ENCODE assay signal across 20 mouse cellular contexts in the genomic region with DNA sequence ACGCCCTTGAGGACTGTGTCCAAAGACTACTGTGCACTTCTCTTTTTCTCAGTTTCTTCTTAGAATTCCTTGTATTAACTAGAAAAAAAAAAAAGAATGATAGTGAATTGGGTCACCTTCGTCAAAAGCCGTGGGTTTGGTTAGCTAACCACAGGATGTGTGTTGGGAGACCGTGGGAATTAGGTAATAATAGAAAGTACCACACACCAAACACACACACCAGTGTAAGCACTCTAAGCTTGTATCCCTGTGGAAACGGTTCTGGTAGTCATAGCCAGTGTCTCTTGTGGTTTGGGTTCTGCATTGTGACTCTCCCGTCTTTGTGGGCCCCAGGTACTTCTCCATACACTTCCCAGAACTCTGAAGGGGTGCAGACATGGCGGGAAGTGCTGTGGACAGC.
"Had no signal": no experiment of that assay in that cellular context is flagged by ENCODE, and none has a peak within 500 bp of the region (broad histone marks: within the 10 kb centered on the region; RNA-seq: fewer than 3 reads in every experiment).

No protein-coding gene starts in this region.

- H3K4me1 ChIP-seq: limb, embryonic 10.5 days; limb, embryonic 13.5 days; lung, embryonic 15.5 days; stomach, embryonic 15.5 days had no signal

- H3K4me3 ChIP-seq: layer of hippocampus, adult 2 months; limb, embryonic 10.5 days; limb, embryonic 13.5 days; liver, embryonic 12.5 days; liver, embryonic 15.5 days; lung, embryonic 15.5 days; stomach, embryonic 15.5 days had no signal

- H3K27ac ChIP-seq: layer of hippocampus, adult 2 months; limb, embryonic 10.5 days; limb, embryonic 13.5 days; liver, embryonic 12.5 days; liver, embryonic 15.5 days; lung, embryonic 15.5 days; macrophage; stomach, embryonic 15.5 days had no signal

- ATAC-seq: liver, embryonic 12.5 days had no signal

- DNase-seq: kidney, adult 18-20 months; kidney, adult 9 months; kidney, postnatal 14 days; layer of hippocampus, adult 9-11 months; liver; lung, adult 18-20 months; lung, postnatal 14 days; midbrain, embryonic 14.5 days; retina, postnatal 1 day; right cerebral cortex, postnatal 25 days; spleen, adult 18-20 months; thymus, postnatal 25 days had no signal
